Mouse (Mus musculus): Measurements from ENCODE around the gene Wdr90. TPM values are rescaled to one million over a fixed set of nuclear protein-coding genes. Genes with fewer than 3 reads are reported as not detected.
"Not testable (repeated sequence)": the region's sequence is repeated elsewhere in the genome, so short reads cannot be mapped to it uniquely, and the experiment has no call there.

The Wdr90 gene
- polyA plus RNA-seq, 1 experiment from 2014 or later, result 21.3 TPM

DNA sequence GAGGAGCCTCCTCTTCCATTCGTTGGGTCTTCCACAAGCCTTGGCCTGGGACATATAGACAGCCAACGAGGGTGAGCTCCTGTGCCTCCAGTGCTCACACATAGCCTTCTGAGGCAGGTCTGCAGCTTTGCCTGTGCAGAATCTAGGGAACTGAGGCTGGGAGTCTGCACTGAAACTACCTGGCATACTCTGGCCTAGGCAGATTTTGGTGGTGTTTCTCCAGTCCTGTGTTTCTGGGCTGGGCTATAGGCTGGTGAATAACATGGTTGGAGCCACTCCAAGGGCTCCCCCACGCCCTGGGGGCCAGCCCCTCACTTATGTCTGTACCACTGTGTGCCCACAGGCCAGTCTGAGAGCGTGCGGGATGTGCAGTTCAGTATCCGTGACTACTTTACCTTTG is 36.0 kb downstream of the Wdr90 start:
- H3K9ac ChIP-seq, result no peak overlapping the region

DNA sequence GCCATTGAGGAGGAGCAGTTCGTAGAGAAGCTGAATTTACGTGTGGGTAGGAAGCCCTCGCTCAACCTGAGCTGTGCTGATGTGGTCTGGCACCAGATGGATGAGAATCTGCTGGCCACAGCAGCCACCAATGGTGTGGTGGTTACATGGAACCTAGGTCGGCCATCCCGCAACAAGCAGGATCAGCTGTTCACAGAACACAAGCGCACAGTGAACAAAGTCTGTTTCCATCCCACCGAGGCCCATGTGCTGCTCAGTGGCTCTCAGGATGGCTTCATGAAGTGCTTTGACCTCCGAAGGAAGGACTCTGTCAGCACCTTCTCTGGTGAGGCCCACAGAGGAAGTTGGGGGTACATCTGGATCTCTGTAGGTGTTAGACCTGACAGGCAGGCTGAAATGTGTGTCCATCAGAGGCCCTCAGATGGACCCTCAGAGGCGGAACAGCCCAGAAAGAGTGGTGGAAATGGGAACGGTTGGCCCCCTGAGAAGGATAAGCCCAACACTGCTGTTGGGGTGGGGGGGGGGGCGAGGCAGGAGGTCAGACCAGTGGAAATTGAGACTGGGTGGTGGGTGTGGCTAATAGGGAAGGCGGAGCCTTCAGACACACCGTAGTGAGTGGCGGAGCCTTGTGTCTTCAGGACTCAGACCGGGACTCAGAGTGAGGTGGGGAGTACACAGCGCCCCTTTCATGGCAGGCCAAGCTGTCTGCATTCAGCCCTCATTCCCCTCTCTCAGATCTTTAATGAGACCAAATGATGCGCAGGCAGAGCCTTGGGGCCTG is 36.7 kb downstream of the Wdr90 start:
- Histone ChIP-seq H3K36me3 (peaks cover 26% of the 10 kb centered on the region), H3K27ac (no peak overlapping the region), H3K4me2 (peak overlapping the region; percentile 89), H3K9ac (0 out of 2 replicates have a peak overlapping the region, but pooled peaks have one; percentile 52), H3K4me1 (peaks cover 39% of the 10 kb centered on the region), H3K27me3 (peaks cover 23% of the 10 kb centered on the region), H3K4me3 (peak overlapping the region; percentile 64), H3K9me3 (no peaks in the 10 kb centered on the region)
- WGBS, result 71% methylated on average over 16 of the region's 17 CpGs
- no peak for ATAC-seq (ENCODE audit: insufficient number of reproducible peaks, low FRiP score, low TSS enrichment, low read depth)

More for the DNA sequence above, 36.0 kb downstream of the Wdr90 start:
- no peak for ATAC-seq (ENCODE audit: insufficient number of reproducible peaks, low FRiP score, low TSS enrichment, low read depth)
- Histone ChIP-seq H3K27ac (no peak overlapping the region), H3K4me1 (peaks cover 47% of the 10 kb centered on the region), H3K9me3 (no peaks in the 10 kb centered on the region), H3K27me3 (peaks cover 15% of the 10 kb centered on the region), H3K4me3 (no peak overlapping the region), H3K4me2 (no peak overlapping the region), H3K36me3 (peaks cover 29% of the 10 kb centered on the region)
- 88% methylated on average over 6 of the region's 6 CpGs for WGBS

DNA sequence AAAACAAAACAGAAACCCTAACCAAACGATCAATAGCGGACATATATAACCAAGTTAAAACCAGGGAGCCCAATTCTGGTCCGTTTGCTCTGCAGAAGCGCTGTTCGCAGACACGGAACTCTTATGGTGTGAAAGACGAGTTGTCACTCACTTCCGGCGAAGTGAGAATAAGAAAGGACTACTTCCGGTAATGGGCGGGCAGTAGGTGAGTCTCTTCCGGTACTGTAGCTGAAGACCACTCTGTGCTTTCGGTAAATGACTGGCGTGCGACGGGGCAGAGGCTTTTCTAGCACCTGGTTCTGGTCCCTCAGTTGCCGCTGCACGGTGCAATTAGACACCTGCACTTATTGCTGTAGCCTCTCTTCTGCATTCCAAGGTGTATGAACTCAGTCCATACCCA is 37.8 kb downstream of the Wdr90 start, which contains the start of gene Wdr24:
Gene Wdr24 (plus strand): TSS at position 176 of the 400 bp plus-strand sequence.
- WGBS, result under 1% methylated on average over 18 of the region's 18 CpGs
- Histone ChIP-seq H3K4me1 (peaks cover 40% of the 10 kb centered on the region), H3K9ac (peak within 1 kb of the TSS; percentile 52), H3K36me3 (peaks cover 26% of the 10 kb centered on the region), H3K27ac (peak within 1 kb of the TSS; percentile 74), H3K4me3 (peak within 1 kb of the TSS; percentile 64), H3K4me2 (peak within 1 kb of the TSS; percentile 89), H3K27me3 (peaks cover 34% of the 10 kb centered on the region), H3K9me3 (no peaks in the 10 kb centered on the region)
- no peak for ATAC-seq (ENCODE audit: insufficient number of reproducible peaks, low FRiP score, low TSS enrichment, low read depth)

DNA sequence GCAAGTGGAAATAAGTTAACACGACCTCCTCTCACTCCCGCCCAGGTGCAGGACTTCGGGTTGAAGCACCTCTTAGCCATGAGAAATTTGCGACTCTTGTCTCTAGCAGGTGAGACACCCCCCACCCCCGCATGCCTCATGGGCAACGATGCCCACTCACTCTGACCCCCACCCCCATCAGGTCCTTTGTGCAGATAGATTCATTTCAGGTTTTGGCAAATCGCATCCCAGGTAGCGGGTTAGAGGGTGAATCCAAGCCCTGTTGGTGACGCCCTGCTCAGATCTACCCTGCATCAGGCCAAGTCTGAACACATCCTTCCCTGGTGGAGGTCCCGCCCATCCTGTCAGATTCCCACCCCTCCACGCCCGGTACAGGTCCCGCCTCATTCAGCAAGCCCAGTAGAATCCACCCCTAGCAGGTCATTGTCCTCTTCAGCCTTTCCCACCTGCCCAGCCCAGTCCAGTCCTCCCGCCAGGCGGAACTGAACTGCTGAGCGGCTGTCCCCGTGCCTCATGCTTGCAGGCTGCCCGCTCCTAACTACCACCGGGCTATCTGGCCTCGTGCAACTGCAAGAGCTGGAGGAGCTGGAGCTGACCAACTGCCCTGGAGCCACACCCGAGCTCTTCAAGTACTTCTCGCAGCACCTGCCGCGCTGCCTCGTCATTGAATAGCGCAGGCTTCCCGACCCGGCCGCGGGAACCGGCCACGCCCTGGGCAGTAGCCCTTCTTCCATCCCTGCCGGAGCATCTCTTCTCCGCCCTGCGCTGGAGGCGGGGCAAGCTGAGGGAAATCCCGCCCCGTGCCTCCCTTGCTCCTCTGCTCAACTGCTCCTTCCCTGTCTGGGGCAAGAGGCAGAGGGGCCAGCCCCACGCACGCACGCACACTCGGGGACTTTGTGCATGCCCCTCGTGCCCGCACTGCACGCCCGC is 42.2 kb downstream of the Wdr90 start:
- no peak overlapping the region for H3K9ac ChIP-seq
- H3K4me1 ChIP-seq, result peaks cover 10% of the 10 kb centered on the region
- peaks cover 68% of the 10 kb centered on the region for H3K27me3 ChIP-seq
- H3K4me2 ChIP-seq, result peak overlapping the region; percentile 38
- WGBS, result 7% methylated on average over 46 of the region's 46 CpGs
- no peaks in the 10 kb centered on the region for H3K36me3 ChIP-seq
- peak; percentile 38; the same call in 1 of the 2 replicates for ATAC-seq (ENCODE audit: insufficient number of reproducible peaks, low FRiP score, low TSS enrichment, low read depth)
- no peaks in the 10 kb centered on the region for H3K9me3 ChIP-seq
- peak overlapping the region; percentile 19 for H3K4me3 ChIP-seq
- no peak overlapping the region for H3K27ac ChIP-seq

DNA sequence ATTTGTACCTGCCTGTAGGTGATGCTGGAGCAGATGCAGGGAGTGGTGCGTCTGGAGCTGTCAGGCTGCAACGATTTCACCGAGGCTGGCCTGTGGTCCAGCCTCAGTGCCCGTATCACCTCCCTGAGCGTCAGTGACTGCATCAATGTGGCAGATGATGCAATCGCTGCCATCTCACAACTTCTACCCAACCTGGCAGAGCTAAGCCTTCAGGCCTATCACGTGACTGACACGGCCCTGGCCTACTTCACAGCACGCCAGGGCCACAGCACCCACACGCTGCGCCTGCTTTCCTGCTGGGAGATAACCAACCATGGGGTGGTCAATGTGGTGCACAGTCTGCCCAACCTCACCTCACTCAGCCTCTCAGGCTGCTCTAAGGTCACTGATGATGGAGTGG is 43.6 kb downstream of the Wdr90 start:
- Histone ChIP-seq H3K27ac (no peak overlapping the region), H3K9ac (no peak overlapping the region), H3K4me1 (peaks cover 8% of the 10 kb centered on the region), H3K36me3 (no peaks in the 10 kb centered on the region), H3K9me3 (no peaks in the 10 kb centered on the region), H3K27me3 (peaks cover 78% of the 10 kb centered on the region), H3K4me2 (no peak overlapping the region), H3K4me3 (no peak overlapping the region)
- no peak for ATAC-seq (ENCODE audit: insufficient number of reproducible peaks, low FRiP score, low TSS enrichment, low read depth)
- WGBS, result 75% methylated on average over 11 of the region's 11 CpGs

DNA sequence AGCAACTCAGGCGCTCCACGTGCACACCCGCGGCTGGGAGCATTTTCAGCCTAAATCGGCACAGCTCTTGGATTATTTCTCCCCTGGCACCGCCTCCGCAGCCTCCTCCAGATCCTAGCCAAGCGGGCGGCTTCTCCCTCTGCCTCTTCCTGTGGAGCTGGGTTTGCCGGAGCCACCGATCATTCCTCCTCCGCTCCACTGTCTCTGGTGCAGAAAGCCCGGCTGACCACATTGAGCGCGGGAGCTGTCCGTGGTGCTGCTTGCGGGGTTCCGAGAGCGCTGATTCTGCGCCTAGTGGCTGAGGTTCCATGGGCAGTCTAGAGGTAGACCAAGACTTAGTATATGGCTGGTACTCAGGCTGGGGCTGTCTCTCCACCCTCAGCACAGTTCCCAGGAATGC is 47.8 kb downstream of the Wdr90 start:
- Histone ChIP-seq H3K27ac (no peak overlapping the region), H3K4me2 (no peak overlapping the region), H3K36me3 (no peaks in the 10 kb centered on the region), H3K9ac (no peak overlapping the region), H3K9me3 (no peaks in the 10 kb centered on the region), H3K27me3 (peaks cover 86% of the 10 kb centered on the region), H3K4me3 (no peak overlapping the region), H3K4me1 (peaks cover 19% of the 10 kb centered on the region)
- no peak for ATAC-seq (ENCODE audit: insufficient number of reproducible peaks, low FRiP score, low TSS enrichment, low read depth)
- WGBS, result 2% methylated on average over 20 of the region's 20 CpGs

DNA sequence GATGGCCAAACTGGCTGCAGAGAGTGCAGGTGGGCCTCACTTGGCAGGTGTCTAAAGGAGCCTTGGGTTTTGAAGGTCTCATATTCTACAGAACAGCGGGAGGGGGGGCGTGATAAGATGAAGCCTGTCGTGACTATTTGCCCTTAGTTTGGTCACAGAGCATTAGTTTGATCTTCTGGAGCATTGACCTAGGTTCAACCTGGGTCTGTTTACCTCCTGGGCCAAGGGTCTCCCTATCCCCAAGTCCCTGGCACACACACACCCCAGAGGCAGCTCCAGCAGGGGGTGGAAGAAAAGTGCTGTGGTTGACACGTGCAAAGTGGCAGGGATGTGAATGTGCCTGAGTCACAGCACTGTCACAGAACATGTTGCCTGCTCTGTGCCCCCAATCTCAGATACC is 50.4 kb downstream of the Wdr90 start:
- Histone ChIP-seq H3K27me3 (peaks cover 72% of the 10 kb centered on the region), H3K27ac (no peak overlapping the region), H3K9ac (no peak overlapping the region), H3K9me3 (no peaks in the 10 kb centered on the region), H3K36me3 (no peaks in the 10 kb centered on the region), H3K4me1 (peaks cover 22% of the 10 kb centered on the region), H3K4me3 (no peak overlapping the region), H3K4me2 (no peak overlapping the region)
- WGBS, result 71% methylated on average over 4 of the region's 4 CpGs
- no peak for ATAC-seq (ENCODE audit: insufficient number of reproducible peaks, low FRiP score, low TSS enrichment, low read depth)

DNA sequence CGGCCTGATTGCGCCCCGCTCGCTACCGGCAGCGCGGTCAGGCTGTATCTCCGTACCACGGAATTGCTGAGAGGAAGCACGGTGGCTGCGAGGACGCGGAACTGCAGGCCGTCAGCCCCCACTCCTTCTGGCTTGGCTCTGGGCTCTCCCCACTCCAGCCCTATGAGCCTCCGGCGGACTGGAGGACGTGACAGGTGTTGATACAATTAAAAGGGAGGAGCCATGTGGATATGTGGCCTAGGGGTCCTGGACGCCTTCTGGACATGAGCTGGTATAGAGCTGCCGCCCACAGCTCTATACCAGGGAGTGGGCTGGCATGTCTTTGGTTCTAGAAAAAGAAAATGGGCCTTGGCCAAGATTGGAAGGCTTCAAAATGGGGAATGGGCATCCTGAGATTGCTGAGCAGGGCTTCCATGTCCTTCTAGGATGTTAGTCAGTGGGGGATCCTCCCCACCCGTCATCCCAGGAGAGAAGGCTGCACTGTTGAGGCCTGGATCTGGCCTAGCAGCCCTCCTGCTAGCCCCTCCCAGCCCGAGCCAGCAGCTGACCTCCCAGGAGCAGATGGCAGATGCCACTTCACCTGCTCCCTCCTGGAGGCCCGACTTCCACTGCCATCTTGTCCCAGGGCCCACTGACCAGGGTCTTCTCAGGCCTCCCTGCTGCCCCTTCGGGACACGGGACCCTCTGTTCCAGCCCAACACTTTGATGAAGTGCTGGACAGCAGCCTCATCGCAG is 51.5 kb downstream of the Wdr90 start:
- Histone ChIP-seq H3K9me3 (no peaks in the 10 kb centered on the region), H3K36me3 (no peaks in the 10 kb centered on the region), H3K4me3 (peak overlapping the region; percentile 60), H3K9ac (peak overlapping the region; percentile 37; the same call in 1 of the 2 replicates), H3K4me1 (peaks cover 22% of the 10 kb centered on the region), H3K27me3 (peaks cover 67% of the 10 kb centered on the region), H3K4me2 (peak overlapping the region; percentile 94), H3K27ac (no peak overlapping the region)
- ATAC-seq (ENCODE audit: insufficient number of reproducible peaks, low FRiP score, low TSS enrichment, low read depth), result no peak
- WGBS, result 8% methylated on average over 25 of the region's 25 CpGs

DNA sequence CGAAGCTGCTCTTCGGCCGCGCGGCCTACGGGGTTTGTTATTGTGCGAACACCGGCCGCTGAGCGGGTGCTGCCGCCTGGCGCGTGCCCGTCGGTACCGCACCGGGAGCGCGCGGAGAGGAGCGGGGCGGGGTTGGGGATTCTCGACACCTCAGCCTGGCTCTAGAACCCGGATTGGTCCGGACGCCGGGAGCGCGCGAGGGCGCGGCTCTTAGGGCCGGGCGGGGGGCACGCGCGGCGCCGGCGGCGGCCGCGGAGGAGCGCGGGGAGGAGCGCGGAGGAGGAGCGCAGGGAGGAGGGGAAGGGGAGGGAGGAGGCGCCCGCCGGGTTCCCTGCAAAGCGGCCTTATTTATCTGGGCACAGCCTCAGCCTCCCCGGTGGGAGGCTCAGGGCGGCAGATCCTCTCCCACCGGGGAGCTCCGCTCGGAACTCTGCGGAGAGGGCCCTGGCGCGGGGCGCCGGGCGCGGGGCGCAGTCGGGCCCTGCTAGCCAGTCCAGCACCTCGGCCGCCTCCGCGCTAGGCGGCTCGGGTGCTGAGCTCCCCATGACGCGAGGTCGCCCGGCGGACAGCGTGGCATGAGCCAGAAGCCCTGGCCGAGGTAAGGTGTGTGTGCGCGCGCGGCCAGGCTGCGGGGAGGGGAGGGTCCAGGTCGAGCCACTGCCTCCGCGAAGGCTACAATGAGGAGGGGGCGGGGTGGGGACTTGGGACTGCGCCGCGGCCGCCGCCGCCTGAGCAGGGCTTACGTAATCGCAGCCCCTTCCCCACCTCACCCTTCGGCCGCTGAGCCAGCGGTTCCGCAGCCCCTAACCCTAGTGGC is 52.3 kb downstream of the Wdr90 start, which contains the start of gene Fbxl16:
Gene Fbxl16 (plus strand): TSS at position 297 of the 817 bp plus-strand sequence.
- peak within 1 kb of the TSS; percentile 60 for H3K4me3 ChIP-seq
- under 1% methylated on average over 76 of the region's 100 CpGs for WGBS
- peak within 1 kb of the TSS; percentile 37 for H3K9ac ChIP-seq
- H3K9me3 ChIP-seq, result no peaks in the 10 kb centered on the region
- H3K27ac ChIP-seq, result no peak within 1 kb of the TSS
- peaks cover 22% of the 10 kb centered on the region for H3K4me1 ChIP-seq
- H3K27me3 ChIP-seq, result peaks cover 65% of the 10 kb centered on the region
- ATAC-seq (ENCODE audit: insufficient number of reproducible peaks, low FRiP score, low TSS enrichment, low read depth), result peak; percentile 78
- peak within 1 kb of the TSS; percentile 94 for H3K4me2 ChIP-seq
- no peaks in the 10 kb centered on the region for H3K36me3 ChIP-seq

DNA sequence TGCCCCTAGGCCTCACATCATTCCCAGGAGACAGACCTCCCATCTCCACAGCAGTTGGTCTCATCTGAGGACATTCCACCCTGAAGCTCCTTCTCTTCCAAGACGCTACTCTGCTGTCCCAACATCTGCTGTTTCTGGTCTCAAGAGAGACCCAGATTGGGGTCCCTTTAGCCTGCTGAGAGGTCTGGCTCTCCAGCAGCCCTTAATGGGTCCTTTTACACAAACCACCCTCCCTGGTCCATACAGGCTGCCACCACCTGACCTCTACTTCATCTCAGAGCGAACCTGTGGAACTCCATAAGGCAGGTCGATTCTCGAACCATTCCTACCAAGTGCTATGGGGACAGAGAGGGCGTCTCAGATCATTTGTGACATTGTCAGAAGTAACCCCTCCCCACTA is 53.3 kb downstream of the Wdr90 start:
- H3K4me3 ChIP-seq, result peak overlapping the region; percentile 60
- H3K9me3 ChIP-seq, result no peaks in the 10 kb centered on the region
- no peak overlapping the region for H3K9ac ChIP-seq
- 32% methylated on average over 5 of the region's 5 CpGs for WGBS
- H3K27ac ChIP-seq, result no peak overlapping the region
- H3K27me3 ChIP-seq, result peaks cover 70% of the 10 kb centered on the region
- H3K36me3 ChIP-seq, result no peaks in the 10 kb centered on the region
- no peak for ATAC-seq (ENCODE audit: insufficient number of reproducible peaks, low FRiP score, low TSS enrichment, low read depth)
- H3K4me2 ChIP-seq, result peak overlapping the region; percentile 94
- H3K4me1 ChIP-seq, result peaks cover 18% of the 10 kb centered on the region

DNA sequence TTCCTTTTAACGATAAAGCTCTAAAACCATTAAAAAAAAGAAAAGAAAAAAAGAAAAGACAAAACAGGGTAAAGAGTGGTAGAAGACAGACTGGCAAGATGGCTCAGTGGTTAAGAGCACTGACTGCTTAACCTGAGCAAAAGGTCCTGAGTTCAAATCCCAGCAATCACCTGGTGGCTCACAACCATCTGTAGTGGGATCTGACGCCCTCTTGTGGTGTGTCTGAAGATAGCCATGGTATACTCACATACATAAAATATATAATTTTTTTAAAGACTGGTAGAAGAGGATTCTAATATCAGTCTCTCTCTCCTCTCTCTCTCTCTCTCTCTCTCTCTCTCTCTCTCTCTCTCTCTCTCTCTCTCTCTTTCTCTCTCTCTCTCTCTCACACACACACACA is 53.8 kb downstream of the Wdr90 start:
- H3K36me3 ChIP-seq; ATAC-seq (ENCODE audit: insufficient number of reproducible peaks, low FRiP score, low TSS enrichment, low read depth); H3K27ac ChIP-seq; H3K9ac ChIP-seq; H3K4me3 ChIP-seq; H3K9me3 ChIP-seq; H3K4me2 ChIP-seq: not testable (repeated sequence)
- peaks cover 18% of the 10 kb centered on the region for H3K4me1 ChIP-seq
- WGBS, result 36% methylated on average over 2 of the region's 2 CpGs
- peaks cover 69% of the 10 kb centered on the region for H3K27me3 ChIP-seq
